Mouse (Mus musculus): Measurements from ENCODE around the gene Tbc1d1. TPM values are rescaled to one million over a fixed set of nuclear protein-coding genes. Genes with fewer than 3 reads are reported as not detected.

Gene Tbc1d1
- polyA plus RNA-seq, 1 experiment from 2014 or later: 11.5 TPM

DNA sequence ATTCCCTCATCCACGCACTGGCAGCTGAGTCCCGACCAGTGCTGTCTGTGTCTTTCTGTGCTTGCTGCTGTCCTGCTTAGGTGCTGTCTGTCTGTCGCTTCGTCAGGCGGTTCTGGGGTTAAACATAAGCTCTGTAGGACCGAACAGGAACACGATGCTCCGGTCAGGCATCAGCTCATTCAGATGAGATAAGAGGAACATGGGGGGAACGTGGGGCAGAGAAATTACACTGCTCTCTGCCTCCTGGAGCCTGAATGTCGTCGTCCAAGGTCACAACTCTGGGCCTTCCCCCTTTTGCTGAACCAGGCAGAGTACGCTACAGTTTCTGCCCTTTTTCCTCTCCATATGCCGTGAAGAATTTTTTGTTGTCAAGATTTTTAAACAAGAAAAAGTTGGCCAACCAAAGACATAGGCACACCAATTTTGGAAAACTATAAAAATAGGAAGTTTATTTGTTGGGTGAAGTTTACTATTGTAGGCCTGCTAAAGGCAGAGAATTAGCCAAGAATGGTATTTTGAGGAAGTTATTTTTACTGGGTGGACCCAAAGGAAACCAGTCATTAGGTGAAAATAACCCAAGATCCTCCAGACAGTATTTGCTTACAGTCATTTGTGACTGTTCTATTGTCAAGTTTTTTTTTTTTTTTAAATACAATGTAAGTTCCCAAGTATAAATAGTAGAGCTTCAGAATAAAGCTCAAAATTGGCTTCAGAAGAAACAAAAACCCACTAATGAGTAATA lies 85.0 kb downstream of the Tbc1d1 start:
- H3K9ac ChIP-seq (ENCODE audit: low read length): no peak overlapping the region
- no peak overlapping the region for H3K4me3 ChIP-seq (ENCODE audit: low read depth, low read length)
- DNase-seq (ENCODE audit: low spot score) (no peak), ATAC-seq (ENCODE audit: low FRiP score, low TSS enrichment) (no peak)
- H3K27me3 ChIP-seq (ENCODE audit: control insufficient read depth, insufficient read depth, low read length): no peaks in the 10 kb centered on the region
- no peaks in the 10 kb centered on the region for H3K36me3 ChIP-seq (ENCODE audit: control insufficient read depth, insufficient read depth, low read length)
- no peaks in the 10 kb centered on the region for H3K9me3 ChIP-seq (ENCODE audit: control insufficient read depth, low read length)
- TF ChIP-seq EP300 (optimal IDR thresholded peaks at IDR 0.05) (no peak), CTCF (IDR thresholded peaks at IDR 0.05; ENCODE audit: low read depth) (no peak)
- H3K4me1 ChIP-seq (replicated peaks; ENCODE audit: control insufficient read depth, insufficient read depth): 0 out of 2 replicates have a peak, but pooled peaks cover 5% of the 10 kb centered on the region
- H3K27ac ChIP-seq (replicated peaks): 0 out of 2 replicates have a peak overlapping the region, but pooled peaks have one; percentile 42
- H3K4me2 ChIP-seq (replicated peaks; ENCODE audit: low read depth): no peak overlapping the region
- WGBS: 61% methylated on average over 13 of the region's 13 CpGs

DNA sequence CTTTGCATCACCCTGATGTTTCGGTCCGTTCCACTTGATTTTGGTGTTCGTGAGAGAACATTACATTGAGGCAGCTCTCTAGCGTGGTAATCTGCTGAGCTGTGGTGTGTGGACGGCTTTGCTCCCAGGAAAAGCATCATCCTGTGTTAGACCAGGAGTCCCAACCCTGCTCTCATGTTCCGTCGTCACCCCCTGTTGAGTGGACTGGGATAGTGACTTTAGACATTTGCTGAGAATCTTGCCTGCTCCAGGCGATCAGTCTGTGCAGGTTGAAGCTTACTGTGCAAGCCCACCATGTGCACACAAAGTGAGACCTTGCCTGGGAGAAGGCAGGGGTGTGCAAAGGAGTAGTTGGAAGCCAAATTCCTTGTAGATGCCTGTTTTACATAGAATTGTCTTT lies 85.8 kb downstream of the Tbc1d1 start:
- no peak overlapping the region for H3K4me3 ChIP-seq (ENCODE audit: low read depth, low read length)
- no peaks in the 10 kb centered on the region for H3K36me3 ChIP-seq (ENCODE audit: control insufficient read depth, insufficient read depth, low read length)
- DNase-seq (ENCODE audit: low spot score): no peak
- TF ChIP-seq CTCF (IDR thresholded peaks at IDR 0.05; ENCODE audit: low read depth) (no peak), EP300 (optimal IDR thresholded peaks at IDR 0.05) (no peak)
- H3K9ac ChIP-seq (ENCODE audit: low read length): no peak overlapping the region
- WGBS: 83% methylated on average over 8 of the region's 8 CpGs
- ATAC-seq (ENCODE audit: low FRiP score, low TSS enrichment): no peak
- H3K4me2 ChIP-seq (replicated peaks; ENCODE audit: low read depth): no peak overlapping the region
- H3K9me3 ChIP-seq (ENCODE audit: control insufficient read depth, low read length): no peaks in the 10 kb centered on the region
- H3K27me3 ChIP-seq (ENCODE audit: control insufficient read depth, insufficient read depth, low read length): no peaks in the 10 kb centered on the region
- 0 out of 2 replicates have a peak, but pooled peaks cover 5% of the 10 kb centered on the region for H3K4me1 ChIP-seq (replicated peaks; ENCODE audit: control insufficient read depth, insufficient read depth)
- no peak overlapping the region for H3K27ac ChIP-seq (replicated peaks)

DNA sequence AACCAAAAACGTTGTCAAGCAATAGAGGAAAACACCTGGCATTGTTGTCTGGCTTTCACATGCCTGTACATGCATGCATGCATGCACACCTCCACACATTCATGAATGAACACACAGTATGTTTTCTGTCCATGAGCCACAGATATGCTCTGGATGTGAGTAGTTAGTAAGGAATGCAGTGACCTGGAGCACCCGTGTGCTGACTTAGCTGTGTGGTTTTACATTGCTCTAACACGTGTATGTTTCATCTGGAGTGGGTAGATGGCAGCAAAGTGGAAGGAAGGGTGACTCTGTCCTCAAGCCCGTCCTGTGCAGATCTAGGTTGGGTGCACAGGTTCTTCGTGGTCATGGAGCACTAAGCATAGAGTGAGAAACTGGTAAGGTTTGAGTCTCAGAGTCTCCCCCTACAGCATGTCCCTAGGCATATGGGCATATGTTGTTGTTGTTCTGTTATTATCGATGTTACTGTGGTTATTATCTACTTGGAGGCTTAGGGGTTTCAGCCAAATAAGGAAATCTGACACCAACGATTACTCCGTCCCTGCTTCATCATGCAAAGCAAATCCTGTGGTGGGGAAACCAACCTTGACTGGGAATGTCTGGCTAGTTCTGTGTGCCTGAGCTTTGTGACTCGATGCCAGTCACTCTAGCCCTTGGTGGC lies 86.8 kb downstream of the Tbc1d1 start:
- Histone ChIP-seq H3K9me3 (ENCODE audit: control insufficient read depth, low read length) (no peaks in the 10 kb centered on the region), H3K27me3 (ENCODE audit: control insufficient read depth, insufficient read depth, low read length) (no peaks in the 10 kb centered on the region), H3K4me1 (replicated peaks; ENCODE audit: control insufficient read depth, insufficient read depth) (0 out of 2 replicates have a peak, but pooled peaks cover 5% of the 10 kb centered on the region), H3K9ac (ENCODE audit: low read length) (no peak overlapping the region), H3K4me2 (replicated peaks; ENCODE audit: low read depth) (no peak overlapping the region), H3K4me3 (ENCODE audit: low read depth, low read length) (no peak overlapping the region), H3K36me3 (ENCODE audit: control insufficient read depth, insufficient read depth, low read length) (no peaks in the 10 kb centered on the region), H3K27ac (replicated peaks) (no peak overlapping the region)
- peak; percentile 84 for ATAC-seq (ENCODE audit: low FRiP score, low TSS enrichment)
- DNase-seq (ENCODE audit: low spot score): no peak
- peak; percentile 45 for TF ChIP-seq CTCF (IDR thresholded peaks at IDR 0.05; ENCODE audit: low read depth)
- TF ChIP-seq EP300 (optimal IDR thresholded peaks at IDR 0.05): no peak
- WGBS: 44% methylated on average over 9 of the region's 9 CpGs

DNA sequence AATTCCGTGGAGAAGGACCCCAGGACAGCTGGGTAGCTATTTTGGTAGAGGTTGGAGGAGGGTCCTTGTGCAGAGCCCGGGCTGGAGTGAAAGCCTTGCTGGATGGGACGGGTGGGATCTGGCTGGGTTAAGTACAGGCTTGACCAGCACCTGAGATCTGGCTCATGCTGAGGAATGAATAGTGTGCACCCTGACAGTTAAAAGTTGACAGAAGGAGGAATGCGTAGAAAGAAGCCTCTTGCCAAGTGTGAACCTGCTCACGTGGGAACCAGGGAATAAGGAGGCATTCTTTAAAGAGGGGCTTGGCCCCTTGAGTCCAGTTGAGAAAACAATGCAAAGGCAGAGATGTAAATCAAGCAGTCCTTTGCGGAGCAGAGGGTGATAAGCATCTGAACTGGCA lies 87.6 kb downstream of the Tbc1d1 start:
- Histone ChIP-seq H3K36me3 (ENCODE audit: control insufficient read depth, insufficient read depth, low read length) (no peaks in the 10 kb centered on the region), H3K27me3 (ENCODE audit: control insufficient read depth, insufficient read depth, low read length) (no peaks in the 10 kb centered on the region), H3K9ac (ENCODE audit: low read length) (no peak overlapping the region), H3K4me2 (replicated peaks; ENCODE audit: low read depth) (no peak overlapping the region), H3K27ac (replicated peaks) (no peak overlapping the region), H3K4me1 (replicated peaks; ENCODE audit: control insufficient read depth, insufficient read depth) (0 out of 2 replicates have a peak, but pooled peaks cover 5% of the 10 kb centered on the region), H3K9me3 (ENCODE audit: control insufficient read depth, low read length) (no peaks in the 10 kb centered on the region), H3K4me3 (ENCODE audit: low read depth, low read length) (no peak overlapping the region)
- 36% methylated on average over 6 of the region's 6 CpGs for WGBS
- ATAC-seq (ENCODE audit: low FRiP score, low TSS enrichment): no peak
- DNase-seq (ENCODE audit: low spot score): no peak
- no peak for TF ChIP-seq EP300 (optimal IDR thresholded peaks at IDR 0.05)
- no peak for TF ChIP-seq CTCF (IDR thresholded peaks at IDR 0.05; ENCODE audit: low read depth)

DNA sequence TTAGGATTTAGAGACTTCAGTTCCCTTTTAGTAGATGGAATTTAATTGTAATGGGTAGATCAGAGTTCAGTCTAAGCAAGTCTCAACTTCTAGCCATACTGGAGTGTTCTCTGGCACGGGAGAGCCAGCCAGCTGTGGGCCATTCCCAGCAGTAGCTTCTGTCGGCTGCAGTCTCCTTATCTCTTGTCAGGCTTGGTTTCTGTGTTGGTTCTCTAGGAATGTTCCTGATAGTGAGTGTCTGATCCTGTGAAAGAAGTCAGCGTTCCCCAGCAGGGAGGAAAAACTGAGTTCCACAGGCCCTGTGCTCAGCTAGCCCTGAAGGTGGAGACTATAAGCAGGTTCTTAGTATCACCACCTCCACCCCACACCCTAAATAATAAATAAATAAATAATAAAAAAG lies 88.2 kb downstream of the Tbc1d1 start:
- Histone ChIP-seq H3K4me3 (ENCODE audit: low read depth, low read length) (no peak overlapping the region), H3K4me1 (replicated peaks; ENCODE audit: control insufficient read depth, insufficient read depth) (0 out of 2 replicates have a peak, but pooled peaks cover 5% of the 10 kb centered on the region), H3K36me3 (ENCODE audit: control insufficient read depth, insufficient read depth, low read length) (no peaks in the 10 kb centered on the region), H3K27me3 (ENCODE audit: control insufficient read depth, insufficient read depth, low read length) (no peaks in the 10 kb centered on the region), H3K4me2 (replicated peaks; ENCODE audit: low read depth) (no peak overlapping the region), H3K9ac (ENCODE audit: low read length) (no peak overlapping the region), H3K27ac (replicated peaks) (no peak overlapping the region), H3K9me3 (ENCODE audit: control insufficient read depth, low read length) (no peaks in the 10 kb centered on the region)
- DNase-seq (ENCODE audit: low spot score): no peak
- TF ChIP-seq CTCF (IDR thresholded peaks at IDR 0.05; ENCODE audit: low read depth) (no peak), EP300 (optimal IDR thresholded peaks at IDR 0.05) (no peak)
- WGBS: 25% methylated on average over 3 of the region's 3 CpGs
- no peak for ATAC-seq (ENCODE audit: low FRiP score, low TSS enrichment)

DNA sequence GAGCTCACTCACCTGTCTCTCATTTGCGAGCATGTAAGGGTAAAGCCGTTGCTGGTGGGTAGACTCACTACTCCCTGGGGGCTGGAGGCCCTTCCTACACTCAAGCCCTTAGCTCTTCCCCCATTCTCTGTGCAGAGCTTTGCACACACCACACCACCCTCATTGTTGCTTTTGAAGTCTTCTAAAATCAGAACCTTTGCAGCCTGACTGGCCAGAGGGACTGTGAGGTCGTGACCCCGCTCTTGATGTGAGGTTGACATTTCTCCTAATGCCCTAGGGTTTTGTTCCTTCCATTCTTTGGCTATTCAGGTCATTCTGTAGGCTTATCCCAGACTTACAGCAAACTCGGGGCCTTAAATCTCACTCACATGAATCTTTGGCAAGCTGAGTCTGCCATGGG lies 88.6 kb downstream of the Tbc1d1 start:
- TF ChIP-seq CTCF (IDR thresholded peaks at IDR 0.05; ENCODE audit: low read depth) (no peak), EP300 (optimal IDR thresholded peaks at IDR 0.05) (no peak)
- no peaks in the 10 kb centered on the region for H3K9me3 ChIP-seq (ENCODE audit: control insufficient read depth, low read length)
- DNase-seq (ENCODE audit: low spot score) (no peak), ATAC-seq (ENCODE audit: low FRiP score, low TSS enrichment) (no peak)
- no peak overlapping the region for H3K9ac ChIP-seq (ENCODE audit: low read length)
- 0 out of 2 replicates have a peak, but pooled peaks cover 5% of the 10 kb centered on the region for H3K4me1 ChIP-seq (replicated peaks; ENCODE audit: control insufficient read depth, insufficient read depth)
- no peaks in the 10 kb centered on the region for H3K27me3 ChIP-seq (ENCODE audit: control insufficient read depth, insufficient read depth, low read length)
- H3K27ac ChIP-seq (replicated peaks): no peak overlapping the region
- no peak overlapping the region for H3K4me2 ChIP-seq (replicated peaks; ENCODE audit: low read depth)
- H3K4me3 ChIP-seq (ENCODE audit: low read depth, low read length): no peak overlapping the region
- no peaks in the 10 kb centered on the region for H3K36me3 ChIP-seq (ENCODE audit: control insufficient read depth, insufficient read depth, low read length)
- 65% methylated on average over 5 of the region's 5 CpGs for WGBS
